Mouse (Mus musculus): ENCODE data around the gene Snrnp70.

DNA sequence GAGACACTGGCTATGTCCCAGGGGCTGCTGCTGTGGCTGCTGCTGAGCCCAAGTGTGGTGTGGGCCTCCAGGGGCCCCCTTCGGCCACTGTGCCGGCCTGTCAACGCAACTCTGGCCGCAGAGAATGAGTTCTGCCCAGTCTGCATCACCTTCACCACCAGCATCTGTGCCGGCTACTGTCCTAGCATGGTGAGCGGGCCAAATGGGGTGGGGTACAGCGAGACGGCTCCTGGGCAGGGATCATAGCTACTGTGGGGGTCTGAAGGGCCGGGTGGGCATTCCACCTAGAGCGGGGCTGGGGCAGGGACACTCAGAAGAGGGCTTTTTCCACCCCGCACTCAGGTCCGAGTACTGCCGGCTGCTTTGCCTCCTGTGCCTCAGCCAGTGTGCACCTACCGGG, 25.7 kb upstream of the Snrnp70 start:
- no peak for TF ChIP-seq EP300 (IDR thresholded peaks at IDR 0.05; ENCODE audit: low read depth)
- TF ChIP-seq CTCF (IDR thresholded peaks at IDR 0.05; ENCODE audit: low read depth) = no peak

All from liver, embryonic 14.5 days (tissue).